Mouse (Mus musculus) limb, embryonic 12.5 days (tissue): ENCODE results near the gene Ndufs3. TPM values are rescaled to one million over a fixed set of nuclear protein-coding genes. Genes with fewer than 3 reads are reported as not detected.

ENCODE experiments used
- ATAC-seq: fragments of 200-750 bp; cut with Nextera tagmentation; 2 replicates; pipeline ENCODE4 v1.8.0; 2017; ENCODE audit warnings: low read depth, moderate TSS enrichment; ENCODE audit not compliant: insufficient number of reproducible peaks, insufficient read depth, low FRiP score, low TSS enrichment
- H3K27ac ChIP-seq: fragments of 300-500 bp; sonication (generic); 2 replicates; pipeline ENCODE4 v1.5.1; 2016; ENCODE audit warnings: mild to moderate bottlenecking, moderate library complexity
- H3K27me3 ChIP-seq: fragments of 300-500 bp; sonication (generic); 2 replicates; pipeline ENCODE4 v1.6.1; 2016; ENCODE audit warnings: mild to moderate bottlenecking, moderate library complexity
- H3K36me3 ChIP-seq: fragments of 300-500 bp; sonication (generic); 2 replicates; pipeline ENCODE4 v1.6.1; 2016; ENCODE audit warnings: mild to moderate bottlenecking, moderate library complexity
- H3K4me1 ChIP-seq: fragments of 300-500 bp; sonication (generic); replicated peaks from 2 replicates; pipeline ENCODE4 v1.6.1; 2016
- H3K4me2 ChIP-seq: fragments of 300-500 bp; sonication (generic); 2 replicates; pipeline ENCODE4 v1.6.1; 2016; ENCODE audit warnings: mild to moderate bottlenecking, moderate library complexity
- H3K4me3 ChIP-seq: fragments of 300-500 bp; sonication (generic); replicated peaks from 2 replicates; pipeline ENCODE4 v1.5.1; 2016; ENCODE audit warnings: mild to moderate bottlenecking
- H3K9ac ChIP-seq: fragments of 300-500 bp; sonication (generic); replicated peaks from 2 replicates; pipeline ENCODE4 v1.6.1; 2016; ENCODE audit warnings: mild to moderate bottlenecking, moderate library complexity
- H3K9me3 ChIP-seq: fragments of 300-500 bp; sonication (generic); 2 replicates; pipeline ENCODE4 v1.6.1; 2016; ENCODE audit warnings: mild to moderate bottlenecking, moderate library complexity
- WGBS: fragments of 180-500 bp; shearing (Covaris S2); methylation state at CpG from one replicate; pipeline ENCODE4 v1.1.7; 2016; 5-methylcytosine and 5-hydroxymethylcytosine counted together
- polyA plus RNA-seq: library from polyadenylated mRNA; unstranded; fragments of >200 nt; fragmentation: Nextera tagmentation; extraction: Ambion mirVana; gene quantifications from 2 replicates; pipeline ENCODE4 v1.2.1, GENCODE M21; 2016

Ndufs3 gene
- polyA plus RNA-seq, 1 experiment from 2014 or later: 212 TPM

DNA sequence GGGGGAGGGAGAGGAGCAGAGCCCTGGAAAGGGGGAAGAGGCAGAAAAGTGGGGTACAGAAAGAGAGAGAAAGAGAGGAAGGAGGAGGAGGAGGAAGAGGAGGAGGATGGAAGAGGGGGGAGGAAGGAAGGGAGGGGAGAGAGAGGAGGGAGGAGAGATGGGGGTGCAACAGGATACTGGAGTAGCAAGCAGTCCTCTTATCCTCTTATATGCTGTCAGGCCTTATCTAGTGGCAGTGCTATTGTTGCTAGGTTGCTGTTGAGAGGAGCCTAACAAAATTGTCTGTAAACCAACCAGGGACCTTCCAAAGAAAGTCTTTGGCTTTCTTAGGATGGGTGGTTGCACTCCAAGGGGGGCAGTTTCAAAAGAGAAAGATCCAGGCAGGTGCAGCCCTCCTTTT, 25.2 kb downstream of the Ndufs3 start:
- Histone ChIP-seq H3K36me3 (no peaks in the 10 kb centered on the region), H3K9ac (no peak overlapping the region), H3K9me3 (no peaks in the 10 kb centered on the region), H3K4me2 (no peak overlapping the region), H3K27me3 (peaks cover 32% of the 10 kb centered on the region), H3K27ac (no peak overlapping the region), H3K4me3 (no peak overlapping the region), H3K4me1 (no peaks in the 10 kb centered on the region; the same call in 1 of the 2 replicates)
- ATAC-seq: no peak

DNA sequence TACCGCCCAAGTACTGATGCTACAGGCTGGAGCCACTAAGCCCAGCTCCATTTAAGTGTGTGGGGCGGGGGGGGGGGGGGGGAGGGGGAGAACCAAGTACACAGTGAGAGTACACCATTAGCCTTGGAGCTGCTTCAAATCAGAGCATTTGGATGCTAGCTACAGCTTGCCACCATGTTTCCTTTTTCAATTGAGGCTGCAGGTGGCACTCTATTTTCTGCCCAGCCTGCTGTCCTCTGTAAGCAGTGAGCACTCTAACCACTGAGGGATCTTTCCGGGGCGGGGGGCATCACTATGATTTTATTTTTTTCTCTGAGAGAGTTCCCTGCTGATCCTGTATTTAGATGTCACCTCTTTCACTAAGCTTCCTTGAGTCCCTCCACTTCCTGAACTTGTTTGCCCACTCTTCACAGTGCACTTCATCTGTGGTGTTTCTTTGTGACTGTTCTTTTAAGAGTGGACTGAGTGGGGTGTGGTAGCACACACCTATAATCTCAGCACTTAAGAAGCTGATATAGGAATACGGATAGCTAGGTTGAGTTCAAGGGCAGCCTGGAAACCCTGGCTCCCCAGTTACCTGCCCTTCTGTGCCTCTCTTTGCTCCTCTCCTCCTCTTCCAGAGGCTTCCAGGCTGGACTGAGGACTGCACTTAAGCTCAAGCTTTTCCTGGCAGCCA, 26.9 kb downstream of the Ndufs3 start:
- Histone ChIP-seq H3K27ac (no peak overlapping the region), H3K4me2 (no peak overlapping the region), H3K9me3 (no peaks in the 10 kb centered on the region), H3K36me3 (no peaks in the 10 kb centered on the region), H3K27me3 (peaks cover 26% of the 10 kb centered on the region), H3K4me1 (no peaks in the 10 kb centered on the region; the same call in 1 of the 2 replicates), H3K9ac (no peak overlapping the region), H3K4me3 (no peak overlapping the region)
- ATAC-seq: no peak
- WGBS: 76% methylated on average over 4 of the region's 5 CpGs

DNA sequence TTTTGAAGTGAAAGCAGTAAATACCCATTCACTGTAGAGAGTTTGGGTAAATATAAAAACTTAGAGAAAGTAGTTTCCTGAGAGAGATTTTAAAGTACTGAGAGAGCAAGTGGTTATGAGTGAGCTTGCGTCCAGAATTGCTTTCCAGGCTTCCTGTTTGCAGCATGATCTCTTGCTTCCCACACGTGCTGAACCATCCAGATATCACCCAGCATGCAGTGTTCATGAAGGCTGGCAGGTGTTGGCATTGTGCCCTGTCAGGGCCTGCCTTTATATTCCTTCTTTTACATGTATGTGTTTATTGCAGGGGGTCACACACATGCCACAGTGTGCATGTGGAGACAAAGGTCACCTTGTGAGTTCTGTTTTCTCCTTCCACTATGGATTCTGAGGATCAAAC, 29.4 kb downstream of the Ndufs3 start:
- WGBS: 66% methylated on average over 2 of the region's 2 CpGs
- no peak for ATAC-seq
- H3K9ac ChIP-seq: no peak overlapping the region
- no peak overlapping the region for H3K4me2 ChIP-seq
- no peaks in the 10 kb centered on the region for H3K36me3 ChIP-seq
- H3K27ac ChIP-seq: no peak overlapping the region
- H3K9me3 ChIP-seq: no peaks in the 10 kb centered on the region
- peaks cover 10% of the 10 kb centered on the region for H3K27me3 ChIP-seq
- H3K4me1 ChIP-seq: no peaks in the 10 kb centered on the region; the same call in 1 of the 2 replicates
- H3K4me3 ChIP-seq: no peak overlapping the region

DNA sequence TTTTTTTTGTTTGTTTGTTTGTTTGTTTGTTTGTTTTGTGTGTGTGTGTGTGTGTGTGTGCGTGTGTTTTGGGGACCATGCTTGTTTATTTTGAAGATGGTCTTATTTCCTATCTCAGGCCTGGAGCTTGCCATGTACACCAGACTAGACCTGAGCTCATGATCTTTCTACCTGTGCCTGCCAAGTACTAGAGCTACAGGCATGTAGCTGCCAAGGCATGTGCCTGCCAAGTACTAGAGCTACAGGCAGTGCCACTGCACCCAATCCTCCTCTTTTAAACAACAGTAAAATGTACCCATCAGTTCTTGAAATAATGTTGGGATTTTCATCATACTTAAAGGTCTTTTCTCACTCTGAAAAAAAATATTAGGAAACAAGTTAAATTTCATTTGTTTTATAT, 30.6 kb downstream of the Ndufs3 start:
- no peaks in the 10 kb centered on the region for H3K36me3 ChIP-seq
- ATAC-seq: no peak
- no peaks in the 10 kb centered on the region for H3K4me1 ChIP-seq
- 79% methylated on average over 1 of the region's 1 CpGs for WGBS
- peaks cover 1% of the 10 kb centered on the region; the same call in 1 of the 2 replicates for H3K27me3 ChIP-seq
- H3K9ac ChIP-seq: no peak overlapping the region
- no peak overlapping the region for H3K27ac ChIP-seq
- no peak overlapping the region for H3K4me2 ChIP-seq
- no peak overlapping the region for H3K4me3 ChIP-seq
- no peaks in the 10 kb centered on the region for H3K9me3 ChIP-seq

DNA sequence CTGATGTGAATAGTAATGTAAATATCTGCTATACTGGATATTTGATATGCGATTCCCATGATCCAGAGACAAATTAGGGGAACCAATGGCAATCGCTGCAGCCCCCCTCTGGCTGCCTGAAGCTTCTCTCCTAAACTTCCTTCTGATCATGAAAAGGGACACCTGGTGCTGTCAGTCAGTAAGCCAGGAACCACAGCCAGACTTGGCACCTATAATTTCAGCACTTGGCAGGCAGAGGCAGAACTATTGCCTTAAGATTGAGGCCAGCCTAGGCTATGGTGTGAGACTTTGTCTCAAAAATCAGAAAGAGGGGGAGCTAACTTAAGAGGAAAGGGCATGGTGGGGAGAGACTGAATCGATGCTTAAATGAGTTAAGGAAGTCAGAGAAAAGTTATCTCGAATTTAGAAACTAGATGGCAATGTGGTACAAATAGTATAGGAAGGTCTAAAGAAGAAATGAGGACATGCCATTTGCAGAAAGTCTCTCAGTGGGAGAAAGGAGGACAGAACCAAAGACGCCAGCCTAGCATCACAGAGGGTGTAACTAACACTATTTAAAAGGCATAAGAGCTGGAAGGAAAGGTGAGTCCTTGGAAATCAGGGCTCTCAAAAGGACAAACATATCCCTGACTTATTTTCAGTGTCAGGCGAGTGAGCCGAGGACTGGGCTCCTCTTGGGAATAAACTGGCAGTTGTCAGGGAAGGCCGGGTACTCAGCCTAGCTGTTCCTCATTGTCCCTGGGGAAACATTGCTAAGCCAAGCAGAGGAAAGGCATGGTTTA, 33.3 kb downstream of the Ndufs3 start:
- no peak overlapping the region for H3K4me3 ChIP-seq
- H3K27me3 ChIP-seq: no peaks in the 10 kb centered on the region
- no peaks in the 10 kb centered on the region for H3K9me3 ChIP-seq
- H3K36me3 ChIP-seq: peaks cover 20% of the 10 kb centered on the region
- no peak overlapping the region for H3K4me2 ChIP-seq
- H3K4me1 ChIP-seq: no peaks in the 10 kb centered on the region
- WGBS: 71% methylated on average over 8 of the region's 8 CpGs
- no peak overlapping the region for H3K27ac ChIP-seq
- ATAC-seq: no peak
- no peak overlapping the region for H3K9ac ChIP-seq

DNA sequence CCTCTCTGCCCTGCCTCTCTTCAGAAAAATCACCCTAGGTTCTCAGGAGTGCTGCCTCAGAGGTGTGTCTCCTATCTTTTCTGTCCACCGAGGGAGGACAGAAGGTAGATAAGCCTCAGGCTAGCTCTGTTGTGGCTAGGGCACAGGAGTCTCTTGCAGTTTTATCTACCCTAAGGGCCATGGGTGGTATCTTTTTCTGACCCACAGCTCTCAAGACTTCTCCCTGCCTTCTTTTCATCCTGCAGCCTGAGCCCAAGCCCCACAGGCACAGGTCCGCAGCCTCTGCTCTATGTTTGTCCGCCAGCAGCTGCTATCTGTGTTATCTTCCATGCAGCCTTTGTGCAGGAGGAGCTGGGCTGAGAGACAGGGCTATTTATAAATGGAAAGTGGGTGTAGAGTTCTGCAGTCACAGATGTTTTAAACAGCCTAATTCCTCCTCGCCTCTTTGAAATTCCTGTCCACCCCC, 34.5 kb downstream of the Ndufs3 start:
- H3K9me3 ChIP-seq: no peaks in the 10 kb centered on the region
- WGBS: 43% methylated on average over 4 of the region's 4 CpGs
- H3K27ac ChIP-seq: no peak overlapping the region
- no peak overlapping the region for H3K4me2 ChIP-seq
- H3K9ac ChIP-seq: no peak overlapping the region
- no peaks in the 10 kb centered on the region for H3K4me1 ChIP-seq
- peaks cover 32% of the 10 kb centered on the region for H3K36me3 ChIP-seq
- no peaks in the 10 kb centered on the region for H3K27me3 ChIP-seq
- H3K4me3 ChIP-seq: no peak overlapping the region
- ATAC-seq: no peak

DNA sequence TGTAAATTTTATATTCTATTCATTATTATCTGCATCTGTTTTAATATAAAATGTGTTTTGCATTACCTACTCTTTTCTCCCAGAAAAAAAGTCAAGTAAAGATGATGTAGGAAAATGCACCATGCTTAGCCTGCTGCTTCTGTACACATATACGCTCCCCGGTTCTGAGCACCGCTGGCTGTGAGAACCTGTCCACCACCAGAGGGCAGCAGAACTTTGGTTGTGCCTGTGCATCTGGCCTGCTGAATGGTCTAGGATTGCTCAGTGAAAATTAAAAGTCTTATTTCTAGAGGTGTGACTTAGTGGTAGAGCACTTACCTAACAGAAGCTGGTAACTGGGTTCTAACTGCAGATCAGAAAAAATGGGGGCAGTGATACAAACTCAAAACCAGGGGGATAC, 38.1 kb downstream of the Ndufs3 start:
- ATAC-seq: peak; percentile 87
- H3K36me3 ChIP-seq: peaks cover 67% of the 10 kb centered on the region

DNA sequence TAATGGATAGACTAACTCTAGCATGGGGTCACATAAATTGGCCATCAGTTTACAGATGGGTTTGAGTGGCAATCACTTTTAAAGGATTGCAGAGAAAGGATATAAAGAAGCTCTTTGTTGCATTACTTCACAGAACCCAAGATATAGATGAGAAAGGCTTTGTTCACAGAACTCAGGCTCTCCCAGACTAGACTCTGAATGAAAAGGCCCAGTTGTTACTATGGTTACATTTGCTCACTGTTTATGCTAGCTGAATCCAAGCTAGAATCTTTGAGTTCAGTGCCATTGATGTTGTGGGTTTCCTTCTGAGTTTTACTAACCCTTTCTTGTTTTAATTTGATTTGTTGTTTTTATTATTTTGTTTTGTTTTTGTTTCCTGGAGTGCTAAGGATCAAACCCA, 40.4 kb downstream of the Ndufs3 start:
- Histone ChIP-seq H3K27ac (no peak overlapping the region), H3K9me3 (no peaks in the 10 kb centered on the region), H3K9ac (no peak overlapping the region), H3K4me1 (no peaks in the 10 kb centered on the region), H3K4me2 (no peak overlapping the region), H3K4me3 (no peak overlapping the region), H3K27me3 (no peaks in the 10 kb centered on the region), H3K36me3 (peaks cover 87% of the 10 kb centered on the region)
- no peak for ATAC-seq

More for the DNA sequence above, 38.1 kb downstream of the Ndufs3 start:
- WGBS: 46% methylated on average over 3 of the region's 3 CpGs
- Histone ChIP-seq H3K27ac (no peak overlapping the region), H3K4me2 (no peak overlapping the region), H3K4me1 (no peaks in the 10 kb centered on the region), H3K9me3 (no peaks in the 10 kb centered on the region), H3K4me3 (no peak overlapping the region), H3K9ac (no peak overlapping the region), H3K27me3 (no peaks in the 10 kb centered on the region)

DNA sequence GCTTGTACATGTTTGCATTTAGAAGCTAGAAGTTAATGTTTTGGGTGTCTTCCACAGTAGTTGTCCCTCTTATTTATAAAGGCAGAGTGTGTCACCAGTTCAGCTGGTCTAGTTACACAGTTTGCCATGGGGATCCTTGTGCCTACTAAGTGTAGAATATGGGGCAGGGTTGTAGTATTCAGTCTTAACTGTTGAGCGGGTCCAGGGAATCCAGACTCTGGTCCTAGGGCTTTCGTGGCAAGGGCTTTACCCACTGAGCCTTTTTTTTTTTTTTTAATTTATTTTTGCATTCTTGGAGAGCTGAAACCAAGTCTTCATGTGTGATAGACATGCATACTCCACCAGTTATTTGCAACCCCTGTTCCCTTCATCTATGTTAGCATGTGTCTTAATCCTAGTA, 43.1 kb downstream of the Ndufs3 start:
- H3K4me3 ChIP-seq: no peak overlapping the region
- 94% methylated on average over 2 of the region's 2 CpGs for WGBS
- no peak overlapping the region for H3K4me2 ChIP-seq
- peaks cover 89% of the 10 kb centered on the region for H3K36me3 ChIP-seq
- H3K27me3 ChIP-seq: no peaks in the 10 kb centered on the region
- no peak overlapping the region for H3K27ac ChIP-seq
- no peaks in the 10 kb centered on the region for H3K4me1 ChIP-seq
- no peak overlapping the region for H3K9ac ChIP-seq
- no peaks in the 10 kb centered on the region for H3K9me3 ChIP-seq
- no peak for ATAC-seq

DNA sequence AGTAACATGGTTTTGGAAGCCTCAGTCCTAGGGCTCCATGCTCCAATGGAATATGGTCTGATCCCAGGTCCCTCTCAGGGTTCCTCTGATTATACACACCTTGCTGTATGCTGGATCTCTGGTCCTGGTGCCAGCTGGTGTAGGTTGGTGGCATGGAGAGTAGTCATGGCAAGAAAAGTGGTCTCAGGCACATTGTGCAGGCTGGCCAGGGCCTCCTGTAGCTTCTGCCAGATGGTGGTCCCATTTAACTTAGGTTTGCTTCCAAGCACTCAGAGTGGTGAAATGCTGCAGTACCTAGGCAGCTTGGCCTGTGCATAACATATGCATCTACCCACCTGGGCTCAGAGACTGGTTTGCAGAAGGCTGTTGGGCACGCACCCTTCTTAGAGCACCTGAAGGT, 54.2 kb downstream of the Ndufs3 start:
- H3K4me2 ChIP-seq: no peak overlapping the region
- ATAC-seq: no peak
- H3K9me3 ChIP-seq: no peaks in the 10 kb centered on the region
- no peak overlapping the region for H3K4me3 ChIP-seq
- H3K27me3 ChIP-seq: no peaks in the 10 kb centered on the region
- no peak overlapping the region for H3K9ac ChIP-seq
- 93% methylated on average over 1 of the region's 1 CpGs for WGBS
- H3K27ac ChIP-seq: no peak overlapping the region
- H3K4me1 ChIP-seq: peaks cover 8% of the 10 kb centered on the region; the same call in 1 of the 2 replicates
- peaks cover 55% of the 10 kb centered on the region for H3K36me3 ChIP-seq

DNA sequence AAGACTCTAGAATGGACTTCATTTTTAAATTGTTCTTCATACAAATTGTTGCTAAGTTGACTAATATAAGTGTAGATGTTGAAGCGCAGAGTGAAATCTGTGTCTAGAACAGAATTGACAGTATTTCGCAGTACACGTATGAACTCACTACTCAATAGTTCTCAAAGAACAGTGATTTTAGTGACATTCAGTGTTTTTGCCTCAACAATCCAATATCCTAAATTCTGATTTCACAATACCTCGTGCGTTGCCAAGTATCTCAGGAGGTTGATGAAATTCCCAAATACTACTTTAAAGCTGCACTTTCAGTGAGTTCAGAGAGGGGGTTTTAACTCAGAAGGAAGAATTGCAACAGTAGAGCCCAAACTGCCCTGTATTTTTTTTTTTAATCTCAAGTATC, 56.3 kb downstream of the Ndufs3 start:
- Histone ChIP-seq H3K9me3 (no peaks in the 10 kb centered on the region), H3K27ac (no peak overlapping the region), H3K9ac (no peak overlapping the region; the same call in 1 of the 2 replicates), H3K4me1 (peaks cover 8% of the 10 kb centered on the region; the same call in 1 of the 2 replicates), H3K36me3 (peaks cover 37% of the 10 kb centered on the region), H3K4me3 (peak overlapping the region; percentile 71), H3K27me3 (no peaks in the 10 kb centered on the region), H3K4me2 (peak overlapping the region; percentile 68)
- WGBS: 93% methylated on average over 5 of the region's 5 CpGs
- no peak for ATAC-seq
